Mouse (Mus musculus) kidney, embryonic 16.5 days (tissue): ENCODE data around the gene Cars. TPM values are rescaled to one million over a fixed set of nuclear protein-coding genes. Genes with fewer than 3 reads are reported as not detected.

Experiments
- microRNA-seq: library from miRNA; unstranded; fragments of <30 nt; microRNA quantifications from one replicate; pipeline ENCODE4, GENCODE M21; 2016
- polyA plus RNA-seq: library from polyadenylated mRNA; unstranded; fragments of >200 nt; fragmentation: Nextera tagmentation; extraction: Ambion mirVana; gene quantifications from 2 replicates; pipeline ENCODE4 v1.2.1, GENCODE M21; 2015

The Cars gene
- polyA plus RNA-seq, 1 experiment from 2014 or later, result 72.3 TPM

Small RNA genes within 50 kb of the gene (microRNA-seq; reads per million reads assigned to microRNA genes)
- gene Mir7064, result not detected

Other genes starting within 250 kb of the Cars start
- gene Cdkn1c, start 139.0 kb downstream of the Cars start, polyA plus RNA-seq, result 675 and 814 TPM in 2 replicates
- 7.2 and 8.3 TPM in 2 replicates for gene Slc22a18, start 126.4 kb downstream of the Cars start, polyA plus RNA-seq
- 9.1 and 10.4 TPM in 2 replicates for gene Phlda2, start 96.9 kb downstream of the Cars start, polyA plus RNA-seq
- gene Nap1l4, start 51.0 kb downstream of the Cars start, polyA plus RNA-seq, result 291 and 292 TPM in 2 replicates
- 0.51 and 0.56 TPM in 2 replicates for gene Tnfrsf26, start 28.6 kb upstream of the Cars start, polyA plus RNA-seq
- 10.0 and 12.3 TPM in 2 replicates for gene Tnfrsf22, start 49.6 kb upstream of the Cars start, polyA plus RNA-seq
- gene Tnfrsf23, start 85.8 kb upstream of the Cars start, polyA plus RNA-seq, result 1.6 and 1.9 TPM in 2 replicates
- 42.1 and 47.1 TPM in 2 replicates for gene Osbpl5, start 156.9 kb upstream of the Cars start, polyA plus RNA-seq
- not detected in 2 replicates for gene Mrgprg, start 166.9 kb upstream of the Cars start, polyA plus RNA-seq
- 2.2 and 2.5 TPM in 2 replicates for gene Mrgpre, start 184.4 kb upstream of the Cars start, polyA plus RNA-seq
- gene Nadsyn1, start 222.8 kb upstream of the Cars start, polyA plus RNA-seq, result 11.7 and 13.3 TPM in 2 replicates
- gene Dhcr7, start 223.1 kb upstream of the Cars start, polyA plus RNA-seq, result 44.5 and 48.8 TPM in 2 replicates